Mouse (Mus musculus): ENCODE results near the gene C1s2.
"Not testable (repeated sequence)": the region's sequence is repeated elsewhere in the genome, so short reads cannot be mapped to it uniquely, and the experiment has no call there.

Gene C1s2

GRCm38 (mm10) chr6:124640041-124640440 lies 4.2 kb upstream of the C1s2 start:
- no peak for DNase-seq (ENCODE audit: extremely low spot score, low spot score)

- not testable (repeated sequence) for DNase-seq (ENCODE audit: extremely low spot score, low spot score)
These were observed 1.1 kb upstream of the C1s2 start for GRCm38 (mm10) chr6:124636858-124637460.

- DNase-seq (ENCODE audit: extremely low spot score, low spot score) = no peak
These were observed 5.1 kb downstream of the C1s2 start for GRCm38 (mm10) chr6:124630763-124631162.

GRCm38 (mm10) chr6:124626184-124626583 lies 9.7 kb downstream of the C1s2 start:
- DNase-seq (ENCODE audit: extremely low spot score, low spot score) = not testable (repeated sequence)

GRCm38 (mm10) chr6:124625612-124626011 lies 10.3 kb downstream of the C1s2 start:
- DNase-seq (ENCODE audit: extremely low spot score, low spot score) = no peak

- no peak for DNase-seq (ENCODE audit: extremely low spot score, low spot score)
These were observed 33.9 kb downstream of the C1s2 start for GRCm38 (mm10) chr6:124602031-124602430.

GRCm38 (mm10) chr6:124593121-124593520 lies 42.8 kb downstream of the C1s2 start:
- DNase-seq (ENCODE audit: extremely low spot score, low spot score) = no peak

GRCm38 (mm10) chr6:124592186-124592700 lies 43.6 kb downstream of the C1s2 start:
- no peak for DNase-seq (ENCODE audit: extremely low spot score, low spot score)

- no peak for DNase-seq (ENCODE audit: extremely low spot score, low spot score)
These were observed 47.1 kb downstream of the C1s2 start for GRCm38 (mm10) chr6:124588771-124589170.

GRCm38 (mm10) chr6:124586266-124586665 lies 49.6 kb downstream of the C1s2 start:
- no peak for DNase-seq (ENCODE audit: extremely low spot score, low spot score)

- DNase-seq (ENCODE audit: extremely low spot score, low spot score) = no peak
These were observed 50.1 kb downstream of the C1s2 start for GRCm38 (mm10) chr6:124585761-124586160.

- no peak for DNase-seq (ENCODE audit: extremely low spot score, low spot score)
These were observed 51.0 kb downstream of the C1s2 start for GRCm38 (mm10) chr6:124584935-124585334.

GRCm38 (mm10) chr6:124582231-124582630 lies 53.7 kb downstream of the C1s2 start:
- no peak for DNase-seq (ENCODE audit: extremely low spot score, low spot score)

GRCm38 (mm10) chr6:124580155-124580554 lies 55.7 kb downstream of the C1s2 start:
- DNase-seq (ENCODE audit: extremely low spot score, low spot score) = not testable (repeated sequence)

GRCm38 (mm10) chr6:124575155-124575678 lies 60.7 kb downstream of the C1s2 start:
- not testable (repeated sequence) for DNase-seq (ENCODE audit: extremely low spot score, low spot score)
